Mouse (Mus musculus) adrenal gland, postnatal 25 days (tissue): ENCODE measurements around the gene Nudt4. TPM values are rescaled to one million over a fixed set of nuclear protein-coding genes. Genes with fewer than 3 reads are reported as not detected.
A peak's percentile ranks its signal among the peaks of the same experiment; 100 is the strongest.

Experiments used
- DNase-seq: peaks from one replicate; pipeline ENCODE4 v3.0.0; 2021; ENCODE audit warnings: mixed read lengths
- long read RNA-seq: library from polyadenylated mRNA; stranded (forward); transcript quantifications from one replicate; pipeline ENCODE4 v2.0.0, GENCODE M21; 2021
- total RNA-seq: library from RNA; stranded (reverse); gene quantifications from 2 replicates; pipeline ENCODE4 v1.2.3, GENCODE M21; 2021

The Nudt4 gene
- total RNA-seq: 140 and 146 TPM in 2 replicates
- long read RNA-seq, transcript Nudt4-201 (5 exons, 3,210 nt): major isoform, 102 of 187 reads
- long read RNA-seq, partial matches to known transcripts: 4 of 187 reads
- long read RNA-seq, other reads (novel, unspliced or antisense): 81 of 187 reads

GRCm38 (mm10) chr10:95563851-95564845, at the start of gene Nudt4:
Gene Nudt4 (minus strand): TSS chr10:95564146.
- DNase-seq: peak; percentile 94

GRCm38 (mm10) chr10:95611331-95611721, 47.4 kb upstream of the Nudt4 start:
- no peak for DNase-seq

- DNase-seq: no peak
These were observed 46.9 kb upstream of the Nudt4 start for GRCm38 (mm10) chr10:95610666-95611330.

- DNase-seq: no peak
These were observed 41.1 kb upstream of the Nudt4 start for GRCm38 (mm10) chr10:95604979-95605613.

DNA sequence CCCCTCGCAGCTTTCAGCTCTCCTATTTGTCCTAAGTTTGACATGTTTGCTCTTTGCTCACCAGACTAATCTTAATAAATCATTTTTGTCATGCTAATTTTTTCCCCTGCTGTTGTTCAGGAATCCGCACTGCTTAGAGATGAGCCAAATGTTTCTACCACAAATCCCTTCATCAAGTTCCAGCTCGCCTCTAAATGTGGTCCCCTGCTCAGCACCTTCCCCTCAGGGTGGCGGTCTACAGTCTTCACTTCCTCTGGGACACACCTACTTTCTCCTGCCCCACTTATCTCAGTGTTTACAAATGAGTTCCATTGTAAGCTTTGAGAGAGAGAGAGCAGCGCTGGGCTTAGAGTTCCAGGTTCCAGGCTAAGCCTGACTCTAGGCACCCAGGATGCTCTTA, 36.6 kb upstream of the Nudt4 start:
- no peak for DNase-seq

GRCm38 (mm10) chr10:95599740-95600139, 35.8 kb upstream of the Nudt4 start:
- no peak for DNase-seq

DNA sequence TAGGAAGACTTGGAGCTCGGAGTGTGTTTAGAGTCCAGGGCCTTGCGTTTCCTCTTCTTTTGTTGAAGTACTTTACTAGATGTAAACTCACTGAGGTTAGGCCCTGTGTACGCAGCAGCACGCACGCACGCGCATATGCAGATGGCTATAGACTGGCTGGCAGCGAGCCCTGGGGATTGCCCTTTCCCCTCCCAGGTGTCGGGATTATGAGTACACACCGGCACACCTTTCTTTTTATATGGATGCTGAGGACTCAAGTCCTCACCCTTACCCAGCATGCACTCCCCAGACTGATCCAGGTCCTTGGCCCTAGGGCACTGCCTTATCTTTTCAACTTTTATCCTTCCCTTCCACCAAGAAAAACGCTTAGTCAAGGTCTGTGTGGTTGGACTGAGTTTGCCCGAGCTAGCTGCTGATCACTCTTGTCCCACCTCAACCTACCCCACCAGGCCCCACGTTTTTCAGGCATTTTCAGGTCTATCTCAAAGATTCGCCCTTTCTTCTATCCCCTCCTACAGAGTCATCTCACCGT, 34.2 kb upstream of the Nudt4 start:
- no peak for DNase-seq

- DNase-seq: no peak
These were observed 32.1 kb upstream of the Nudt4 start for GRCm38 (mm10) chr10:95595852-95596639.

GRCm38 (mm10) chr10:95594414-95594813, 30.5 kb upstream of the Nudt4 start:
- no peak for DNase-seq

- DNase-seq: no peak
These were observed 27.3 kb upstream of the Nudt4 start for GRCm38 (mm10) chr10:95591257-95591656.

- no peak for DNase-seq
These were observed 26.2 kb upstream of the Nudt4 start for GRCm38 (mm10) chr10:95590196-95590595.

DNA sequence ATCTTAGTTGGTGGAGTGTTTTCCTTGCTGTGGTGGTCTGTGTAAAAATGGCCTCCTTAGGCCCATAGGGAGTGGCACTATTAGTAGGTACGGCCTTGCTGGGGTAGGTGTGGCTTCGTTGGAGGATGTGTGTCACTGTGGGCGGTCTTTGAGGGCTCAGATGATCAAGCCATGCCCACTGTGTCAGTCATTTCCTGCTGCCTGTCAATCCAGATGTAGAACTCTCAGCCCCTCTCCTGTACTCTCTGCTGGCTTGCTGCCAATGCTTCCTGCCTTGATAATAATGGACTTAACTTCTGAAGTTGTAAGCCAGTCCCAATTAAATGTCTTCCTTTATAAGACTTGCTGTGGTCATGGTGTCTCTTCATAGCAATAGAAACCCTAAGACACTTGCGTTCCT, 25.2 kb upstream of the Nudt4 start:
- DNase-seq: no peak

GRCm38 (mm10) chr10:95587509-95588220, 23.7 kb upstream of the Nudt4 start:
- DNase-seq: no peak

GRCm38 (mm10) chr10:95585554-95585953, 21.6 kb upstream of the Nudt4 start:
- DNase-seq: no peak

- DNase-seq: no peak
These were observed 13.6 kb upstream of the Nudt4 start for GRCm38 (mm10) chr10:95577567-95577950.

- no peak for DNase-seq
These were observed 13.1 kb upstream of the Nudt4 start for GRCm38 (mm10) chr10:95576876-95577566.

DNA sequence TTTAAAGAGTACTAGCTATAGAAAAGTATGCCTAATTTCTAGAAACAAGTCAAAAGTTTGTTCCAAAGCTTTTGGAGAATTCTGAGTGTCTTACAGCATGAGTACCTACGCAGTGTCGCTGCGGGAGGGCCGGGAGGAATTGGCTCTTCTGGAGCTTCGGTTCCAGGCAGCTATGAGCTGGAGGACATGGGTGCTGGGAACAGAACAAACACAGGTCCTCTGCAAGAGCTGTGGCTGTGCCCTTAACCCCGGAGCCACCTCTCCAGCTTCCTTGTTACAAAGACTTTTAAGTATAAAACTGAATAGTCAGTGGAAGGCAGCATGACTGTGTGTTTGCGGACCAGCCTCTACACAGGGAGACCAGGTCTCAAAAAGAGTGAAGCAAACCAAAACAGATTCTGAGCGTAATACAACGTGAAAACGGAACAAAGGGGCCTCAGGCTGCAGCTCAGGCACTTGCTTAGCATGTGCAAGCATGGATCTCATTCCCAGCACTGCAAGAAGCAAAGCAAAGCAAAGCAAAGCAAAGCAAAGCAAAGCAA, 12.0 kb upstream of the Nudt4 start:
- DNase-seq: no peak

DNA sequence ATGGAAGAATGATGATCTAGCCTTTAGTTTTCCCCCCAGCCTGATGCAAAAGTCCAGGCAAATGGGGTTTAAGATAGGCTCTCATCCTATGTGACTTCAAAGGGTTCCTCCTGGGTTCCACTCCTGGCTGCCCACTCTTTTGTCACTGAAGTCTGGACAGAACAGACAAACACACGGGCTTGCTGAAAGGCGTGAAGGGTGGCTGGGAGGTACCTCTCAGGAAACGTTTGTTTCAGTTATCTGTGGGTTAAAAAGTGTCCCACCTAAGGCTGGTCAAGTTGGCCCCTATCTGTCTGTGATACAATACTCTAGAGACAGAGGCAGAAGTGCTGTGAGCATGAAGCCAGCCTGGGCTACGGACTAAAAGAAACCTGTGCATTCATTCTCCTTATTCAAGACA, 11.0 kb upstream of the Nudt4 start:
- DNase-seq: no peak

GRCm38 (mm10) chr10:95569441-95569840, 5.5 kb upstream of the Nudt4 start:
- no peak for DNase-seq

DNA sequence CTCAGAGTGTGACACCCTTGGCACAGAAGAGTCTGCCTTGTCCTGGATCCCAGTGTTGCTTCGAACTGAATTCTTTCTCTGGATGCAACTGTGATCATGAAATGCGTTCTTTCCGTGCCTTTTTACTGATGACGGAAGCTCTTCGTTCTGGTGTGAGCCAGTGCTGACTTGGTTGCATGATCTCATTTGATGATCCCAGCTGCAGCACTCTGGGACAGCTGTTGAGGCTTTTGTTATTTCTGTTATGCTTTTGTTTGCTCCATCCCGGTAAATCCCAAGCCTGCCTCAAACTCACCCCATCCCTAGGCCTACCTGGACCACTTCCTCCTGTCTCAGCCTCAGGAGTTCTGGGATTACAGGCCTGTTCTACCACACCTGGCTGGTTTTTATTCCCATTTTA, 4.1 kb upstream of the Nudt4 start:
- no peak for DNase-seq
